Mouse (Mus musculus): ENCODE measurements around the gene Pcid2. TPM values are rescaled to one million over a fixed set of nuclear protein-coding genes. Genes with fewer than 3 reads are reported as not detected.
A peak's percentile ranks its signal among the peaks of the same experiment; 100 is the strongest.

Gene Pcid2
- 22.3 and 25.7 TPM in 2 replicates for total RNA-seq (2021)
- long read RNA-seq, transcript Pcid2-201 (14 exons, 2,860 nt) = major isoform, 37 of 43 reads
- long read RNA-seq, partial matches to known transcripts = 4 of 43 reads
- long read RNA-seq, other reads (novel, unspliced or antisense) = 1 of 43 reads

DNA sequence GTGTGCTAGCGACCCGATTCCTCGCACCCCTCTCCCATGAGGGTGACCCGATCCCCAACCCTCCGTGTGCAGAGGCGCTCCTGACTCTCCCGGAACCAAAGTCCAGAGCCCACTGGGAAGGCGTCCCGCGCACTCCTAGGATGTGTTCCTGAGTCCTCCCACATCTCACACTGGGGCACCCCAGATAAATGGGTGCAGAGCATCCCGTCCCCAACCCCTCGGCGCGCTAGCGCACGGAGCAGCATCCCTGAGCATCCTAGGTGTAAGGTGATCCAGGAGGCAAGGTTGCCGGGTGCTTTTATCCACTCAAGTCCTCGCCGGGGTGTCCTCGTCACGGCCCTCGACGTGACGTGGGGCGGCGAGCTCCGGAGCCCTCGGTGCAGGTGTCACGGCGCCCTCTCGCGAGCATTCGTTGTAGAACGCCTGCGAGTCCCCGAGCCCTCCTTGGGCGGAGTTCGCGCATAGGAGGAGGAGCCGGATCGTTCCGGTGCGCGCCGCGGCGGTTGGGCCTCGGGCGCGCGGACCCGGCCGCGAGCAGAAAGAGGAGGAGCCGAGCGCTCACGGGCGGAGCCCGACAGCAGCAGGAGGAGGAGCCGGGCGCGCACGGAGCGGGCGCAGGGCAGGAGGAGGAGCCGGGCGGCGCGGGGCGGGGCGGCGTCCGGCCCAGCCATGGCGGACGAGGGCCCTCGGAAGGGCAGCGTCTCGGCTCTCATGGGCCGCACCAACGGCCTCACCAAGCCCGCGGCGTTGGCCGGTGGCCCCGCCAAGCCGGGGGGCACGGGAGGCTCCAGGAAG is at the start of gene Pcid2, which contains the start of gene Cul4a:
Pcid2 (minus strand) TSS at position 373 of the 795 bp plus-strand sequence.
Cul4a (plus strand) TSS at position 535 of the 795 bp plus-strand sequence.
- DNase-seq = peak; percentile 97

DNA sequence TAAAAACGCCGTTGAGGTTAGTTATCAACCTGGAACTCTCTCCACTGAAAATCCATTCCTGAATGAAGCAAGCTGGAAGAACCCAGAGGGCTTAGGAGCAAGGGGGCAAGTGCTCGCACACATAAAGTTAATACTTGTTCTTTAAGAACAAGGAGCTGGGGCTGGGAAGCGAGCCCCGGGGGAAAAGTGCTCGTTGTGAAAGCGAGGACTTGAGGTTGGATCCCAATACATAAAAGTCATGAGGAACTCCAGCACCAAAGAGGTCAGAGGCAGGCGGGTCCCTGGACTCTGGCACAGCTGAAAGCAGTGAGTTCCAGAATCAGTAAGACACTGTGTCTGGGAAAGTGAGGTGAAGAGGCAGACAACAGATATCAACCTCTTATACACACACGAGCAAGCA is 48.8 kb upstream of the Pcid2 start:
- DNase-seq = peak; percentile 19

DNA sequence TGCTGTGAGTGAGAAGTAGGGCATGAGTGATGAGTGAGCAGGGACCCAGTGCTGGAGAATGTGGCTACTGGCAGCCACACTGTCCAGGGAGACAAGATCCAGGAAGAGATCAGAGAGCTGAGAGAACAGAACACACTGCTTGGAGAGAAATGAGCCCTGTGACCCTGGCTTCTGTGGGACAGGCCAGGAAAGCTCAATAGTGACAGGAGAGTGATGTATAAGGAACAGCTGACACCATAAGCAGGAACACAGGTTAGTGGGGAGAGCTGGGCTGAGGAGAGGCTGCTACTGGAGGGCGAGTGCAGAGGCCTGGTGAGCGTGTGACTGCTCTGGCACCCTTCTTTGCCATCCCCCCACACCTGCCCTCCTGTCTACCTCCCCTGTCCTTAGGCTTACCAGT is 45.7 kb upstream of the Pcid2 start:
- DNase-seq = no peak

DNA sequence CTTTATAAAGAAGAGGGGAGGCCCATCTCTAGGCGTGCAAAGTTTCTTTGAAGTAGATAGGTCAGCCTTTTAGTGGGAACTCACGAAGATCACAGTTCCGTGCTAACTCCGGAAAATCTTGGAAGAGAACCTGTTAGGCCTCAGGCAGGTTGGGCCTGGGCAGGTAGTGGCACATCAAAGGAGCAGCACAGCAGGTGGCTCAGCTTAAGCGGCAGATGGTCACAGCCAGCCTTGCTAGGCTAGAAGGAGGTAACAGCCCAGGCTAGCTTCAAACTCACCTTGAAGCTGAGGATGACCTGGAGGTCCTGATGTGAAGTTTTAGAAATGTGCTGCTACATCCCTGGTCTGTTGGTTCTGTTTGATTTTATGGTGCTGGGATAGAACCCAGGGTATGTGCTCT is 44.6 kb upstream of the Pcid2 start:
- DNase-seq = no peak

DNA sequence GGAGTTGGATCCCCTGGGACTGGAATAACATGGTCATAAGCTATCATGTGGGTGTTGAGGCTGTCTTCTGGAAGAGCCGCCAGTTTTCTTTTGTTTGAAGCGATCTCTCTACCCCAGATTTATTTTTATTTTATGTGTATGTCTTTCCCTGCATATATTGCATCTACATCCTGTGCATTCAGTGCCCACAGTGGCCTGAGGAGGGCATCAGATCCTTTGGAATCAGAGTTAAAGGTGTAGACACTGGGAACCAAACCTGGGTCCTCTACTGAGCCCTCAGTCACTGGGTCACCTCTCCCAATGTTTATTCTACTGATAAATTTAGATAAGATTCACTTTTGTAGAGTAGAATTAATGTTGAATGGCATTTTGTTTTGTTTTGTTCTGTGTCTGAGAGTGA is 44.0 kb upstream of the Pcid2 start:
- DNase-seq = no peak

DNA sequence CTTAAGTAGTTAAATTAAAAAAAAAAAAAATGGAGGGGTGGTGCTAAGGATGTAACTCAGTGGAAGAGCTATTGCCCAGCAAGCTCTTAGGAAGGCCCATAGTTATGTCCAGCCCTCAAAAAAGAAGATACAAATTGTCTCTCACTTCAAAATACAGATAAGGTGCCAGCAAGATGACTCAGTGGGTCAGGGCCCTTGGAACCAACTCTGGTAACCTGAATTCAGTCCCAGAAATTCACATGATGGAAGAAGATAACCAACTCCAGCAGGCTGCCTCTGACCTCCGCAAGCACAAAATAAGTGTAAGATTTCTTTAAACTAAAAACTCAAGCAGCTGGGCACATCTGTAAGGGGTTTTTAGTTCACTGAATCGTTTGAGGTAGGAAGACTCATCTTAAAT is 43.2 kb upstream of the Pcid2 start:
- peak; percentile 28 for DNase-seq

DNA sequence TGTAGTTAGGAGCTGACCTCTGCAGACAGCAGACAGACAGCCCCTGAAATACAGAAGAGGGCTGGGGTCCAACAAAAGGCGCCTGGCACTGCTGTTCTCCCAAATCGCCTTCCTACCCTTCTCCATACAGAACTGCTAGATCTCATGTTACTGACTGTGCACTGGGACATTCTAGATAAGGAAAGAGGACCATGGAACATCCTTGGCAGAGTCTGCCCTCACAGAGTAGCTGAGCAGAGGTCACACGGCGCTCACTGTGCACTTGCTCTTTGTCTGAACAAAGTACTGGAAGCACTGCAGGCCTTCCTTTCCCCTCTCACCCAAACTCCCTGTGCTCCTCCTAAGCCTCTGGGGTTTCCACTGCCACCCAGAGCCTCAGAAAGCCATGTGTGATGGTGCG is 36.4 kb upstream of the Pcid2 start:
- no peak for DNase-seq

DNA sequence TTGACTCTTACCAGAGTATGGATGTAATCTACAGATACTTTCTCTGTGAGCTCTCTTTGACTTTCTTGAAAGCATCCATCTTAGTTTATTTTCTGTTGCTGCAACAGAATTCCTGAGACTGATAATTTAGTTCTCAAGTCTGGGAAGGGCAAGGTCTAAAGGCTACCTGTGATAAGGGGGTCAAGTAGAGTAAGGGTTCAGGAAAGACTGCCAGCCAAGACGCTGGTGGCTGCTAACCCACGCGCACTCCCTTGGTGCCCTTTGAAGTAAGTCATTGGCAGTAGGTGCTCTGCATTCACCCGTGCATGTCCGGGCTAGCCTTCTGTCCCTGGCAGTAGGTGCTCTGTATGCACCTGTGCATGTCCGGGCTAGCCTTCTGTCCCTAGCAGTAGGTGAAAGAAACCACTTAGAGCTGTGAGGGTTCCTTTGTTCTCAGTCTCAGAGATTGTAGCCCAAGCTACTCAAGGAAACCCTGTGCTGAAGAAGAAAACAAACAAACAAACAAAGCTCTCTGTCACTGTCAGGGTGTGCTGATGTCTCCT is 34.5 kb upstream of the Pcid2 start:
- no peak for DNase-seq

DNA sequence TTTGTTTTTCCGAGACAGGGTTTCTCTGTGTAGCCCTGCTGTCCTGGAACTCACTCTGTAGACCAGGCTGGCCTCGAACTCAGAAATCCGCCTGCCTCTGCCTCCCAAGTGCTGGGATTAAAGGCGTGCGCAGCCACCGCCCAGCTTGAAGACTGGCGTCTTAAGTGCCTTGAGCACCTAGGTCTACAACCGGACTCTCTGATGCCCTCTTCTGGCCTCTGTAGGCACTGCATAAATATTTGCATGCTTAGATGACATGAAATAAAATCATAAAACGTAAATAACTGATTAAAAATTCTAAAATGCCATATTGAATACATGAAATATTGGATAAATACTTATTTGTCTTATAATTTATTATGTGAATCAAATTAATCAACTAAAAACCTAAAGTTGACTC is 27.0 kb upstream of the Pcid2 start:
- DNase-seq = peak; percentile 50

DNA sequence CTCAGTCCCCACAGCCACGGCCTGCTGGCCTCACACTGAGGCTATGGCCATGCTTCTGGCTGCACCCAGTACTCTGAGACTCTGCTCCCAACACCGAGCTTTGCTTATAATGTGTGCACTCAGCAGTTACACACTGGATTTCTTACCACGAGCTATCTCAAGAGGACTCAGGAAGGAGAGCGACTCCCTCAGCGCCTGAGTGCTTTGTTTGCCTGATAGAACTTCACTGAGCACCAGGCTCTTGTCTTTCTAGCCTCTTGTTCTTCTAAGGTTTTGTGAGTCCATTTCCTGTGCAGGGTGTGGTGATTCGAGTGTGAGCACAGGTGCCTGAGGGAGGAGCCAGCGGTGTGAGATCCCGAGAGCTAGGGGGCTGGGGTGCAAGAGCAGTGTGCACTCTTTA is 19.6 kb upstream of the Pcid2 start:
- no peak for DNase-seq

DNA sequence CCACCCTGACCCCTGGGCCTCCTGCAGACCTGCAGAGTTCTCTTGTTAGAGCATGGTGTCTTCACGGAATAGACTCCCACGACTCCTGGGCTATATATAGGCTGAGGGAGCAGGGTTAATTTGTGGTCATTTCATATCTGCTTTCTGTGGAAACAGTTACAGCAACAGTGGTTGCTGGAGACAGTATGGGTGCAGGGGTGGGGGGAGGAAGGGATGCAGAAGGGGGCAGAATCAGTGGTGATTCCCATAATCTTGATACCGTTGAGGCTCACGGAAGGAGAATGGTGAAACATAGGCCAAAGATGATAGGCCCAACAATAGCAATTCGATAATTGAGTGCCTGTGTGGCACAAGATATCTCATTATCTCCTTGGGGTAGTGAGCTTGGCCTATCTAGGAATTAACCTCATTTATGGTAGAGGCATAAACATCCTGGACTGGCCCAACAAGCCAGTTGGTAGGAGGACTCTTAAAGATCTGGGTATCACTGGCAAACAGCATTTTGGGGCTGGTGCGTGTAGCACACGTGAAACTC is 17.7 kb upstream of the Pcid2 start:
- no peak for DNase-seq

DNA sequence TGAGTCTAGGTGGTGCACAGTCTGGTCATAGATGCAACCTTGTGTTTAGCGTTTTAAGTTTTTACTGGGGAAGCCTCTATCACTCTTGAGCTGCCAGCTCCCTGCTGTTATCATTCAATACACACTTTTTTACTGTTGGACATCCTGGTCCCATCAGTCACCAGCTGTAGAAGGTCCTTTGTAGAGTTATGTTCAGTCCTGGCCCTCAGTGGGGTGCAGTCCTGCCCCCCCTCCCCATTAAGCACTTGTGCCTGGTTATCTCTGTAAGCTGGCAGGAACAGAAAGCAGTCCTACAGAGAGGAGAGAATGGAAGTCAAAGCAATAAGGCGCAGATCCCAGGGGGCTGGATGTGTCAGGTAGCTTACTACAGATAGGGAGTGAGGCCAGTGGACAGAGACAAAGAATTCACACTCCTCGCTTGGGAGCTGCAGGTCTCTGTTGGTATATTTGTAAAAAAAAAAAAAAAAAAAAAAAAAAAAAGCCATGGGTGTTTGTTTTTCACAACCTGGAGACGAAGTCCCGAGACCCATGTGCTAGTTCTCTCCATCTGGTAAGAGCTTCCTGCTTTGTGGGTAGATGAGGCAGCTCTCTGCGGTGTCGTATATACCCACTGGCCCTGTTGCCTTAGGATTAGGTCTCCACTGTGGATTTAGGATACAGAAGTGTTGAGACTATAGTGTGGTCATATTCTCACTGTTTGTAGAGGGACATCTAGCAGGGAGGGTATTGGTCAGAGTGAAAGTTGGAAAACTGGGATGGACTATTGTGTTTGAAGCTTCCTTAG is 15.8 kb upstream of the Pcid2 start:
- DNase-seq = no peak

DNA sequence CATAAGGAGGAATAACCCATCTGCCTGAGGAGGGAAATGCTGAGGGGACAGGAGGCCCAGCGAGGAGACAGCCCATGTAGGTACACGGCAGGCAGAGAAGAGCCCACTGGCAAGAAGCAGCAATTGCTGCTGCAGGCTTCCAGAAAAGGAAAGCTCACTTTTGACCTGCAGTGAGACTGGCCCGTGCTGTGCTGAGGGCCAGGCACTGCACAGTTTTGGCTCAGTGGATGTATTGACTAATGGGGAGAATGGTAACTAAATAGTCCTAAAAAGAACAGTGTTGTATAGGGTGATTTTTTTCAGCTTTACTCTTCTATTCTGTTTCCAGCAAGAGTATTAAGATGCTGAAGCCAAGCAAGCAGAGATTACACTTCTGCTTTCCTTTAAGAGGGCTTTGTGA is 13.3 kb upstream of the Pcid2 start:
- no peak for DNase-seq

DNA sequence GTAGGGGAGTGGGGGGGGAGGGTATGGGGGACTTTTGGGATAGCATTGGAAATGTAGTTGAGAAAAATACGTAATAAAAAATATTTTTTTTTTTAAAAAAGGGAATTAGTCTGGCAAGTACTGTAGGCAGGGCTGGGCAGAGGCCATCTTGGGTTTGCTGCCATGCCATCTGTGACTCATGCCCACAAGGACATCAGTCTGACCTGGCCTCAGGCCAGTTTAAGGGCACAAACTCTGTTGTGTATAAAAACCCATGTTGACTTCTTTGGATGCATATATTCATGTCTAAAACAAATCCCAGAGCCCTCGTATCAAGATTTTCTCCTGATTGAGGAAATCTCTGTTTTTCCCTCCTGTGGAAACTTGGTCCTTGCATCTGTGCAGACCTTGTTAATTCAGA is 11.8 kb upstream of the Pcid2 start:
- DNase-seq = peak; percentile 69

DNA sequence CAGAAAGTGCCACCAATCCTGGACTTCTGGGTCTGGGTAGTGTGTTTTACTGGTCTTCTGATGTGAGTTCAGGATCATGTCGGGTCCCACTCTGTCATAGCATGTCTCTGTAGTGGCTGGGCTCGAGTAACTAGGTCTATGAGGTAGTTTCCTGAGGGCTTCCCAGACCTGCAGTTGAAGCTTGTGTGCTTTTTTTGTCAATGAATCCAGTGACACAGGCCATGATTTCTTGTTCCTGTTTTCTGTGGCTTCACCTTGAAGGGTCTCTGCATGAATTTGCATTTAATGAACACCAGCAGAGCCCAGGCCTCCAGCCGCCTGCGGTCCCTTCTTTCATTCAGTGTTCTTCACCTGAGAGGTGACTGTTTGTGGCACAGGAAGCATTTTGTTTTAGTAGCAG is 8.0 kb upstream of the Pcid2 start:
- no peak for DNase-seq

DNA sequence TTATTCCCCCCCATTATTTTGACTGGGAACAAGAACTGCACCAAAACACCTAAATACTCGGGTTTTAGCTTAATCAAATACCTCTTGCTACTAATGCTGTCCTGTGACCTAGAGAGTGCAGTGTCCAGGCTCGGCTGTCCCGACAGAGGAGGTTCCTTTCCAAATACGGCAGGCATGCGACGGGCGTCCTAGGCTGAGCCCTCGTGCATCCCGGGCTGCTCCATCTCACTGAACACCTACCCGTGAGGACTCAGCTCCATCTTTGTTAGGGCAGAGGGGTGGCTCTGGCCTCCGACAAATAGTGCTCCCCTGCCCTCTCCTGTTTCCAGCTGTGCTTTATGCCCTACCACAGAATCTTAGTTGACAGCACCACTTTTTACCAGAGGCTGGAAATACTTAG is 6.7 kb upstream of the Pcid2 start:
- no peak for DNase-seq

DNA sequence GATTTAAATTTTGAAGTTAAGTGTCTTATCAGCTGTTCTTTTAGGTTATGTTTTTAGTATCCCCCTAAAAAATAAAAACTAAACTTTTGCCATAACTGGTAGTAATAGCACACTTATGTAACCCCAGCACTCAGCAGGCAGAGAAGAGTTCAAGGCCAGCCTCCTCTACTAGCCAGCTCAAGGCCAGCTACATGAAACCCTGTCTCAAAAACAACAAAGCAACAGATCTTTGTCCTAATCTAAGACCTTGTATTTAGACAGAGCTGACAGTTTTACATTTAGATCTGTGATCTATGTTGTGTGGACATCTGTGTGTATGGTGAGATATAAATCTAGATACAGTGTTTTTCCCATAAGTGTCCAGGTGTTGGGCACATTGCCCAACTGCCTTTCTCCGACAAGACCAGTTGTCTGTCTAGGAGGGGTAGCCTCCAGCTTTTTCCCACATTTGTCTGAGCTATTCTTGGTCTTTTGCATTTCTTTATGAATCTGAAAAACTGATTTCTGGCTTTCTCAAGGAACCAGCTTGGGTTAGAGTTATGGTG is 4.2 kb upstream of the Pcid2 start:
- DNase-seq = no peak

DNA sequence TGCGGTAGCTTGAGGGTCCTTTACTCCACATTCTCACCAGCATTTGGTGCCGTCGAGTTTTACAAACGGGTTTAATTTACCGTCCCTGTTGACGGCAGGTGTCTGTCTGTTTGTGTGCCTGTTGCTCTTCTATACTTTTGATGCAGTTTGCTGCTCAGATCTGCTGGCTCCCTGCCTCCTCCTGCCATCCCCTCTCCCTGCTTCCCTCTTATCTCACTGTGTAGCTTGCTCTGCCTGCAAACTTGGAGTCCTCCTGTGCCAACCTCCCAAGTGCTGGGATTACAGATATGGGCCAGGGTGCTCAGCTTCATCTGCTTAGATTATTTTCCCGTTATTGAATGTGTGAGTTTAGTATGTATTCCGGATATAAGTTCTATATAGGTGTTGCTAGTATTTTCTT is 3.7 kb upstream of the Pcid2 start:
- no peak for DNase-seq

DNA sequence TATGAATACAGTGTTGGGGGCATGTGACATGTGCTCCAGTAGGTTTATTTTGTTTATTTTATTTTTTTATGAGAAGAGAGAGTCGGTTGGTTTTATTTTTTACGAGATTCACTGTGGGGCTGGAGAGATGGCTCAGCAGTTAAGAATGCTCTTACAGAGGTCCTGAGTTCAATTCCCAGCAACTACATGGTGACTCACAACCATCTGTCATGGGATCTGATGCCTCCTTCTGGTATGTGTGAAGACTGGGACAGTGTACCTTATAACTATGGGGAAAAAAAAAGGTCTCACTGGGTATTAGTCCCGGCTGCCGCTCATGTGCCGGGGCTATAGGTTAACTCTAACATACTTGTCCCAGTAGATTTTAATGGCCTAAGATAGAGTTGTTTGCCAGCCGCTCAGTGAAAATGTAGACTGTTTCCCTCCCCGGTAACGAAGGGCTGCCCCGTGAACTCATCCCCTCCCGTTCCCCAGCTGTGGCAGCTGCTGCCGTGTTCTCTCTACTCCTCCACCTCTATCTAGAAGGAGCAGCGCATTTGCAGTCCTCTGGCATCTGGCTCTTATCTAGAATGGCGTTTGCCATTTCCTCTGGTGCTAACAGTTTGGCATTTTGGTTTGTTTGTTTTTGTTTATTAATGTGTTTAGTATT is 2.9 kb upstream of the Pcid2 start:
- no peak for DNase-seq

DNA sequence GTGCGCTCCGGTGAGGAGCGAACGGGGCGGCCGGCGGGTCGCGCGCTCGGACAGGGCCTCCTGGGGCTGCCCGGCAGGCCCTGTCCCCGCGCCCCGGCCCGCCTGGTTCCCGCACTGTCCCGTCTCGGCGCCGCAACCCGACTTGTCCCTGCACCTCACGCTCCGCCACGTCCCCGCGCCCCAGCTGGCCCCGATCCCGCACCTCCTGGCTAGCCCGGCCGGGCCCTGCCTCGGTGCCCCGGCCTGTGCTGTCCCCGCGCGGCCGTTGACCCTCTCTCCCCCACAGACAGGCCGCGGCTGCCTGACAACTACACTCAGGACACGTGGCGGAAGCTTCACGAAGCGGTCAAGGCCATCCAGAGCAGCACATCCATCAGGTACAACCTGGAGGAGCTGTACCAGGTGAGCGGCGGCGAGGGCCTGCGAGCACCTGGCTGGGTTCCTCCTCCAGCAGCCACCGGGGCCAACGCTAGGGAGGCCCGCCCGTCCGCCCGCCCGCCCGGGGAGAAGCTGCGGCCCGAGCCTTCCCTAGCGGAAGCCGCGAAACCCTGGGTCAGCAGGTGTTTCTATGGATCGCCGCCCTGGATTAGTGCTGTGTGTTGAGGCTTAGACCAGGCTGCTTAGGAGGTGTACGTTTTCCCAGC is 771 bp upstream of the Pcid2 start:
- DNase-seq = no peak

DNA sequence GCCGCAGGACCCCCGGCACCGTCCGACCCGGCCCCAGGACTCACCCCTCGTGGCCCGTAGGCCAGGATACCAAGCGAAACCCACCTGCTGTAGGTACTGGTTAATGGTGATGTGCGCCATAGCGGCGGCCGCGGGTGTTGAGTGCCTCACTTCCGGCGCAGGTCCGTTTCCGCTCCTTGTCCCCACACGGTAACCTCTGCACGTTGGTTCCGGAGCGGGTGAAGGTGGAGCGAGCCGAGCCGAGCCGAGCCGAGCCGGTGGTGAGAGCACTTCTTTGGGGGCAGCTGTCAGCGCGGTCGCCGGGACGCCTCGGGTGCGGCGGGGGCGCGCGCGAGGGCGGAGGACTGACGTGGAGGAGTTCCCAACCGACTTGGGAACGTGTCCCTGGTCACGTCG is 570 bp downstream of the Pcid2 start:
- DNase-seq = peak; percentile 92

DNA sequence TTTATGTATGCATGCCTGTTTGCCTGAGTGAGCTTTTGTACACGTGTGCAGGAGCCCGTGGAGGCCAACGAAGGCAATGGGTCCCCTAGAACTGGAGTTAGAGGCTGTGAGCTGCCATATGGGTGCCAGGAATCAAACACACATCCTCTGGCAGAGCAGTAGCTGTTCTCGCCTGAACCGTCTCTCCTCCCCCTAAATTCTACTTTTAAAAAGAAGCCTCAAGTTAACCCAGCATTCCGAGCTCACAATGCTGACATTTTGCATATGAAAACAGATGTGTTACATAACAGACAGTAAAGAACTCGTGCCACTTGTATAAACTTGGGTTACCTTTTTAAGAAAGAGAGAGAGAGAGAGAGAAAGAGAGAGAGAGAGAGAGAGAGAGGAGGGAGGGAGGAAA is 27.7 kb downstream of the Pcid2 start:
- no peak for DNase-seq
